Mouse (Mus musculus) testis, adult 2 months (tissue): Measurements from ENCODE around the gene Erfe.

Source experiments
- CTCF ChIP-seq: fragments of 200-500 bp; IDR thresholded peaks from 2 replicates; pipeline ENCODE4 v1.5.1; 2012; ENCODE audit warnings: low read depth, mild to moderate bottlenecking, inconsistent platforms, low read length, moderate library complexity; ENCODE audit not compliant: control insufficient read depth, insufficient read depth, insufficient replicate concordance
- POLR2A ChIP-seq: fragments of 200-500 bp; IDR thresholded peaks from 2 replicates; pipeline ENCODE4 v1.6.1; 2012; ENCODE audit warnings: low read depth, mild to moderate bottlenecking, inconsistent platforms, low read length, moderate library complexity; ENCODE audit not compliant: control insufficient read depth

GRCm38 (mm10) chr1:91419862-91420600 is 53.8 kb downstream of the Erfe start:
- TF ChIP-seq POLR2A (no peak), CTCF (no peak)
